Mouse (Mus musculus) testis, postnatal 10 days (tissue): ENCODE measurements around the gene Cebpb.
"Not testable (repeated sequence)": the region's sequence is repeated elsewhere in the genome, so short reads cannot be mapped to it uniquely, and the experiment has no call there.

Experiments
- DNase-seq: peaks from one replicate; pipeline ENCODE4 v3.0.0; 2021; ENCODE audit warnings: low spot score

Cebpb gene

DNA sequence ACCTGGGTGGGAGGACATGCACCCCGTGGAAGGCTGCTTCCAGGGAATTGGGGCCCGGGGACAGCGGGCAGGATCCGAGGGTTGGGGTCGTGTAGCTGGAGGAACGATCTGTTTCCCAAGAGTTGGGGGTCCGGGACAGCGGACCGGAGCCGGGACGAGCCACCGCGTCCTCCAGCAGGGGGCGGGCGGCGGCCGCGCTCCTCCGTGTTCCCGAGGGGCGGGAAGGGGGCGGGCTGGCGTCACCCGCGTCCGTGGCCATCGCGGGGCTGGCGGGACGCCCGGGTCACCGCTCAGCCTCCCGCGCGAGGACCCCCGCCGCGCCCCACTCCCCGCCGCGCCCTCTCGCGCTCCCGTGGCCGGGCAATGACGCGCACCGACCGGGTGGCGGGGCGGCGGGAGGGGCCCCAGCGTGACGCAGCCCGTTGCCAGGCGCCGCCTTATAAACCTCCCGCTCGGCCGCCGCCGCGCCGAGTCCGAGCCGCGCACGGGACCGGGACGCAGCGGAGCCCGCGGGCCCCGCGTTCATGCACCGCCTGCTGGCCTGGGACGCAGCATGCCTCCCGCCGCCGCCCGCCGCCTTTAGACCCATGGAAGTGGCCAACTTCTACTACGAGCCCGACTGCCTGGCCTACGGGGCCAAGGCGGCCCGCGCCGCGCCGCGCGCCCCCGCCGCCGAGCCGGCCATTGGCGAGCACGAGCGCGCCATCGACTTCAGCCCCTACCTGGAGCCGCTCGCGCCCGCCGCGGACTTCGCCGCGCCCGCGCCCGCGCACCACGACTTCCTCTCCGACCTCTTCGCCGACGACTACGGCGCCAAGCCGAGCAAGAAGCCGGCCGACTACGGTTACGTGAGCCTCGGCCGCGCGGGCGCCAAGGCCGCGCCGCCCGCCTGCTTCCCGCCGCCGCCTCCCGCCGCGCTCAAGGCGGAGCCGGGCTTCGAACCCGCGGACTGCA lies at the start of gene Cebpb:
Gene Cebpb (plus strand): TSS at position 418 of the 954 bp plus-strand sequence.
- peak; percentile 88 for DNase-seq

DNA sequence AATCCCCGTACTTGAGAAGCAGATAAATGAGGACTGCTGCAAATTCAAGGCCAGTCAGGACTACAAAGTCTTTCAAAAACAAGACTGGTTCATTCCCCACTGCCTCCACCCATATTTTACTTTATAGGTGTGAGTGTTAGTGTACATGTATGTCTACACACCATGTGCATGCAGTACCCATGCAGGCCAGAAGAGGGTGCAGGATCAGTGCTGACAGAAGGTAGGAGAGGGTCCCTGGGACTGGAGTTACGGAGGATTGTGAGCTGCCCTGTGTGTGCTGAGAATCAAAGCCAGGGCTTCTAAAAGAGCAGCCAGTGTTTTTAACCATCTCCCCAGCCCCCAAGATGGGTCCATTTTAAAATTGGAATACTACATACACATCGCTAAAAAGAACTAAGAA lies 48.4 kb upstream of the Cebpb start:
- DNase-seq: peak; percentile 72

DNA sequence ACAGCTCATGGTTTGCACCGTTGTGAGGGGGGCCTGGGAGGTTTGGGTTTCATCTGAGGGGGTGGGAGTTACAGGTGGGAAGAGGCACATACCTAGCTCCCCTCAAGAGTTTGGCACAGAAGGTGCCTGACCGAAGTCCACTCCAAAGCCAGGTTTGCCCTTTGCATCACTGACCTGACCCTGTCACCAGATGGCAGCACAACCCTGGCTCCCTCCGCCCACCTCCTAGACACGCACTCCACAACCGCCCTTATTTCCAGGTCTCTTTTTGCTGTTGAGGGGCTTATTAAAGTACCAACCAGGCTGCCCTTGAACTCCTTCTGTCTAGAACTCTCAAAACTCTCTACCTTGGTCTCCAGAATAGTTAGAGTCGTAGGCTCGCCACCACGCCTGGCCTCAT lies 47.4 kb upstream of the Cebpb start:
- peak; percentile 71 for DNase-seq

DNA sequence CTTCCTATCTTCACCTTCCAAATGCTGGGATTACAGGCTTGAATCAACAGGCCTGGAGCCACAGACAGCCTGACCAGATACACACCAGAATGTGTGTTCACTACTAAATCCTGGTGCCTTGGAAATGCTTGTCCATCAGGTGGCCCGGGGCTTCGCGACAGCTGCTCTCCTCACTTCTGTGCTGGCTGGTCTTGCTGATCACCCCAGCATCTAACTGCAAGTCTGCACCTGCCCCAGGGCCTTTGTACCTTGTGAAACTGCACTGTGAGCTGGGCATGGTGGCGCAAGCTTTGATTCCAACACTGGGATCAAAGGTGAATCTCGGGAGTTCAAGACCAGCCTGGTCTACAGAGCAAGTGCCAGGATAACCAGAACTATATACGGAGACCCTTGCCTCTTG lies 46.6 kb upstream of the Cebpb start:
- no peak for DNase-seq

DNA sequence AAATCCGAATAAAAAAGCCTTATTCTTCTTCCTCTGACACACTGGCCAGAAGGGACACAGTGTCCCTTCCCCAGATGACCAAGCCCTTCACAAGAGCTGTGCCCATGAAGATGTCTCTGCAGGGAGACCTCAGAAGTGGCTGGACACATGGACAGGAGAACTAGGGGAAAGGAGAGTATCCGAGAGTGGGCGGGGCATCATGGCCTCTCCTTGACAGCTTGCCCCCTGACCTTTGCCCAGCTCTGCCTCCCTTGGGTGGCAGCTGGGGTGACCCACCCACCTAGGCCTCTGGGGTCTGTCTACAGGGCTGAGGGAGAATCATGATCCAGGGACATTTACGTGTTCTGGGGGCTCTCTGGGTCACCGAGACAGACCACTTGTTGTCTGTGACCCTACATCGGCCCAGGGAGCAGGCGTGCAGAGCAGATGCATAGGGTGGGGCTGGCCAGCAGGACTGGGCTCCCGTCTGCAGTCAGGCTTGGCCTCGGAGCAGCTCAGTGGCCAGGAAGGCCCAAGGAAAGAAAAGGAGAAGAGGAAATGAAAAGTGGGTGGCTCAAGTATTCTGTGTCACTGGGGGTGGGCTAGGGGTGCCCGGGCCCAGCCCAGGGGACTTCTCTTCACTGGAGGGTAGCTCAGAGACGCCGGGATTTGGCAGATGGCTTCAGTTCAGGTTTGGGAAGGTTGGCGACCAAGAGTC lies 45.2 kb upstream of the Cebpb start:
- DNase-seq: not testable (repeated sequence)

DNA sequence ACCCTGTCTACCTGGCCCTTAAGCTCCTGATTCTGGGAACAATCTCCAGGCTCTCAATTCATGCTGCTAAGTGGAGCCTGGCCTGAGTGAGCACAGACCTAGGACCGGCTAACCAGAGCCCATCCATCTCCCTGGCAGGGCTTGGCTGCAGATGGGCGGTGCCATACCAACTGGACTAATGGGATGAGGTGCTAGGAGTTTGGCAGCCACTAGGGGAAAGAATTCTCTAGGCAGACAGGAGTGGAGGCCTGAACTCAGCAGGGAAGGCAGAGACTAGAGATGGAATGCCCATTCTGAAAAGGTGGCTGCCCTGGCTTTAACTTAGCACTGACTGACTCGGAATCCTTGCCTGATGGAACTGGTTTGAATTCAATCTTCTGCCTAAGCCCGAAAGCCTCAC lies 42.3 kb upstream of the Cebpb start:
- DNase-seq: no peak

DNA sequence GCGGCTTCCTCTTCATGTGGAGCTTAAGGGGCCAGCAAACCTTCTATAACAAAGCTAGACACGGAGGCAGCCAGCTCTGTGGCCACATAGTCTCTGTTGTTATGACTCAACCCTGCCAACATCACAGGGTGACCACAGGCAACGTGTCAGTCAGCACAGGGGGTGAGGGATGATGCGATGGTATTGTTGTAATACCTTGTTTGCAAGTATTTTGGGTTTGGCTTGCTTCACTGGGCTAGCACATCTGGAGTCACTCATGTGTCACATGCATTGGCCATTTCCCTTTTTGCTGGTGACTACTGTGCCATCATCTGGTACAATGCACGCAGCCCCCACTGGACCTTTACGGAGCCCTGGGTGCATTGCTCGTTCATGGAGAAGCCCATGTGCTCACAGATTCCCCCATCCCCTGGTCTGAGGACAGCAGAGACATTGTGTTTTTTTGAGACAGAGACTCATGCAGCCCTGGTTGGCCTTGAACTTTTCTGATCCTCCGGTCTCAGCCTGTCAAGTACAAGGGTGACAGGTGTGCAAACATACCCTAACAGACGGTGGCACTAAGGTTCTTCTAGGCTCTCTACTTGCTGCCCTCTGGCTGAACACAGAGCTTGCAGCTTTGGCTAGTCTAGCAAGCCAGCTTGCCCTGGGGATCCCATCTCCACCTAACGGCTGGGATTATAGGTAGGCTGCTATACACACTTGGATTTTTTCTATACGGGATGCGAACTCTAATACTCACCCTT lies 39.3 kb upstream of the Cebpb start:
- DNase-seq: no peak

DNA sequence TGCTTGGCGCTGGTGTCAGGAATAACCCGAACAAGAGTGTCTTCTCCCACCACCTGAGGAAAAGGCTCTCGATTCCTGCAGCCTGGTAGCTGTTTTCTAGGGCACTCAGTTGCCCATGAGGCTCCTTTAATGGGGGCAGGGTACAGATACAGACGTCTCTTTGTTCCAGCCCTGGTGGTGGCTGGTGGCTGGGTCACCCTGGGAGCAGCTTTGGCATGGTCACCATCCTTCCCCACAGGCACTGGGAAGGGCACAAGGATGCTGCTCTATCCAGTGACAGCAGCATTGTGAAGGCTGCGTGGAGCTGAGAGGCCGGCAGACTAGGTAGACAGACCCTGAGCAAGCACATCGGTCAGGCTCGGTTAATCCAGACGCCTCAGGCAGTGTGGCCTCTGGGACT lies 37.1 kb upstream of the Cebpb start:
- DNase-seq: no peak

DNA sequence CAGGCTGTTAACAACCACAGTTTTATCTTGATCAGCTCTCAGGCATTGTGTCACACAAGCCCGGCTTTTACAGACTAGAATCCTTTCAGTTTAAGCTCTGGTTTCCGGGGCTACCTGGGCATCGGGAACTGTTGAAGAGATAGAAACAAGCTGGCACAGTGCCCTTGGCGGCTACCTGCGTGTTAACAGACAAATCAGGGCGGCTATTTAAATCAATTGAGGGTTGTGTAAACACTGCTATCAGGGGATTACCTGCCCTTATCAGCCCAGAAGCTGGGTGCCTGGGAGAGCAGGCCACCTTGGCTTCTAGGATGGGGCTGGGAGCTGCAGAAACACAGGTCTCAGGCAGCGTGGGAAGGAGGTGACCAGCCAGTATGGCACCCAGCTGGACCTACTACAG lies 36.0 kb upstream of the Cebpb start:
- no peak for DNase-seq

DNA sequence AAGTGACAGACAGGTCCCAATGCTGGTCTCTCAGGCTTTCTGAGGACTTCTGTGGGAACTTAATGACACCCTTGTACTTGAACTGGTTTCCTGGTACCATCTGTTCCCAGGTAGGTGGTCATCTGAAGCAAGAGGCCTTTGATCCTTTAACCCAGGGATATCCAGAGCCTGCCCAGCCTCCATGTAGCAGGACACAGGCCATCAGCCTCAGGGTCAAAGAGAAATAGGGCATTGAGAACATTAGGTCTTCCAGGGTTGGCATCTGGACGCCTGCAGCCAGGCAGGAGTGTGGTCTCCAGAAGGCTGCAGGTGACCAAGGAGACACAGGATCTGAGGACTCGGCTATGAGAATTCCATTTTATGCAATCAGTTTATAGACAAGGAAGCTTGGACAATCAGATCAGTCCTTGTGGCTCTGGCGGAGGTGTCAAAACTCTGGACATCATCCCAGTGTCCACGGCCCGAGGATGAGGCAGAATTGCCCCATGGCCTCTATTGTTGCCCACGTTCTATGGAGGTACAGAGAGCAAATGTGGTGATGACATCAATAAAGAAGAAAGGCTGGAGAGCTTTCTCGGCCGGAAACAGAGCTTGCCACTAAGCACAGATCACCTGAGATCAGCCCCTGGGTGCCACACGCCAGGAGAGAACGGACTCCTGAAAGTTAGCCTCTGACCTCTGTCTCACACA lies 33.7 kb upstream of the Cebpb start:
- DNase-seq: no peak

DNA sequence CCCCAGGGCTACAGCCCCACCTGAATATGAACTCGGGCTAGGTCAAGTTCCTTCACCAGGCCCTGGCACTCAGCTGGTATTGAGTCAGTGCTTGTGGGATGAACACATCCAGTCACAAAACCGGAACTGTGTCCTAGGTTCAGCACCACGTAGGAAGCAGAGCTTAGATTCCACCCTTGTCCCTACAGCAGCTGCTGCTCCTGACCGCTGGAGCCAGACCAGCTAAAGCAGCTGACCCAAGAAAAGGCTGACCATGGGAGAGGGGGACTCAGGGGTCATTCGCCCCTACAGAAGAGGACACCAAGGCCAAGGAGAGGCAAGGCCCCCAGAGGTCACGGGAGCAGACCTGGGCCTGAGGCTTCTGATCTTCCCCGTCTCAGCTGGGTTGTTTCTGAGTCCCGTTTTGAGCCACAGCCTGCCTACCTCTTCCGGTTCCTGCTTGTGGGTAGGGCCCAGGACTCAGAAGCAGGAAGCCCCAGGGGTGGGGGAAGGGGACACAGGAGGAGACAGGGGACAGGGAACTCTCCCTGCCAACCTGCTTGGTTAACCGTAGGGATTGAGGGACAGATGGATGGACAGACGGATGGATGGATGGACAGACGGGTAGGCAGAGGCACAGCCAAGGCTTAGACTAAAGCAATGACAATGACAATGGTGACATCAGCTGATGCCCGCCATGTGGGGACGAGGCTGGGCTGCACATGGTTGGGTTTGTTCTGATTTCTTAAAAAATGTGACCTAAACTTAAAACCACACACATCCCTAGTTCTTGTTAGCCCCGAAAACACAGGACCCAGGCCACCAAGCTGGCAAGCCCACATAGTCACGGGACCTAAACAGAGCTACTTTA lies 31.9 kb upstream of the Cebpb start:
- DNase-seq: no peak

DNA sequence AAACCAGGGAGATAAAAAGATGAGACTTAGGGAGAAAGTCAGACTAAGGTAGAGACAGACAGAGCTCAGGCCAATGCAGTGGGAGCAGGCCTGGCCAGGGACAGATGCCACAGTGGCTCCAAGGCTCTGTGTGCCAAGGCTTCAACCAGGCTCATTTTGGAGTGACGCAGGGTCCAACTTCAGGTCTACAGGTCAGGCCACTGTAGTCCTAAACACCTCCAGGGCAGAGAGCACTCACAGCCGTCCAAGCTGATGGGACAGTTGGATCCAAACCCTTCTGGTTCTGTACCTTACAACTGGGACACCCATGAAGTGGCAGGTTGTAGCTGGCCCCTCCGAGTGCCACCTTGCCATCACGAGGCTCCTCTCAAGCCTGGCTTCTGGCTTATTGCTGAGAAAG lies 30.7 kb upstream of the Cebpb start:
- no peak for DNase-seq

DNA sequence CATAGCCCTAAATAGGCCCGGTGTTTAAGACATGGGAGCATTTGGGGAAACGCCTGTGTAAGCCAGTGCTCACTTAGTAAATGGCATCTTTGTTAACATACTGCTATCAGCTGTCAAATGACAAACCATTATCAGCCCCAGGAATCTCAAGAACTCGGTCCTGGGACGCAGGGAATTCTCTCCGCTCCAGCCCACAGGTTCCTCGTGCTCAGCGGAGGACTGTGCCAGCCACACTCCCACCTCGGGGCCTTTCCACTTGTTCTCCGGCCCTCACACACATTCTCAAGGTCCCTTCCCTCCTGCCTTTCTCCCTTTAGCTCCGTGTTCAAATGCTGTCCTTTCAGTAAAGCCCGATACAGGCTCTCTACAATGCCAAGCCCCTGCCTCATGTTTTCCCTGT lies 30.0 kb upstream of the Cebpb start:
- DNase-seq: no peak

DNA sequence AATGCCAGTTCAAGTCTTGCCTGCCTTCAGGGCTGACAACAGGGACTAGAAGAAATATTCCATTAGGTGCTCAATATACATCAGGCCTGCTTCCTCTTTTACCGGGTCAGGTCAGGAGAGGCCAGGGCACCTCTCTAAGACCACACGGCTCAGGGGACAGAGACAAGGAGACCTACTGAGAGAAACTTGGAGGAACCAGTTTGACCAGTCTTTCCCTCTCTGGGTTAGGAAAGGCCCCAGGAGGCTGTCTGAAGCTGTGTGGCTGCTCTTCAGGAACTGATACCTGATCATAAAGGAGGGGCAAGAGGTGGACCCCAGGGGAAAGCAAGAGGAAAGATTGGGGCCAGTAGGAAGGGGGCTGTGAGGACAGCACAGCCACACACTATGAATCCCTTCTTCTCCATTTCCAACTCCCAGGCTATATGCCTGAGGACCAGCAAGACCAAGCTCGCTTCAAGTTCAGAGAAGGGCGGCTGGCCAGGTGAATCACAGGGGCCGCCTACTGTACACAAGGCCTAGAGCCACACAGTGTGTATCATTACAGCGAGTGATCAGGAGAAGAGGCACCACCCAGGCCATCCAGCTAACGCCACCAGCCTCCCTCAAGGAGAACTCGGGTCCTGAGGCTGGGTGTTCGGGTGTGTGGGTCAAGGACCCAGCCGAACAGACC lies 29.4 kb upstream of the Cebpb start:
- DNase-seq: no peak

DNA sequence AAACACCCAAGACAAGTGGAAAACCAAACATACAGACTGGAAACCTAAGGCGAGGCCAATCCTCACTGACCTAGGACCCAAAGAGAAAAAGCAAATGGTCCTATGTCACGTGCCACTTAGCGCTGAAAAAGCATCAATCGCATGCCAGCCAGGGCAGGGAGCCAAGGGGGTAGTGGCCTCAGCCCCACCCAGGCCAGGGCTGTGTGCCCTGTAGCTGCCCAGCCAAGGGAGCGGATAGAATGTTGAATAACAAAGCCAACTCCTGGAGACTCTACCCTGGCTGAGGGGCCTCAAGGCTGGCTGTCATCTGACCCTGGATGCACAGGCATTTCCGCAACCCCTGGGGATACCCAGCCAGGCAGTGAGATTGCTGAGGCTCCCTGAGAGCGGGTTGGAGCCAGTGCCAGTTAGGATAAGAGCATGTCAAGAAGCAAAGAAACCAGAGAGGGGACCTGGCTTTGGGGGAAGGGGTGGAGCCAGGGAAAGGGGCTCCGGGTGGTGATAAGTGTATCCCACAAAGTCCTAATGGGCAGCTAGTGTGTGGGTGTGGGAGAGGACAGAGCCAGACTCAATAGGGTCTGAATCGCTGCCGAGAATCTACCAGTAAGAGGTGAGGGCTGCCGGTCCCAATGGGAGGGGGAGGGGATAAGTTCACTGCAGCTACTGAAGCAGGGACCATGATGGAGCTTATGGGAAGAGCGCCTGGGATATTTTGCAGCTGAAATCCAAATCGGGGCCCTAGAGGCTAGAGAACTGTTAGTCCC lies 28.7 kb upstream of the Cebpb start:
- DNase-seq: peak; percentile 75

DNA sequence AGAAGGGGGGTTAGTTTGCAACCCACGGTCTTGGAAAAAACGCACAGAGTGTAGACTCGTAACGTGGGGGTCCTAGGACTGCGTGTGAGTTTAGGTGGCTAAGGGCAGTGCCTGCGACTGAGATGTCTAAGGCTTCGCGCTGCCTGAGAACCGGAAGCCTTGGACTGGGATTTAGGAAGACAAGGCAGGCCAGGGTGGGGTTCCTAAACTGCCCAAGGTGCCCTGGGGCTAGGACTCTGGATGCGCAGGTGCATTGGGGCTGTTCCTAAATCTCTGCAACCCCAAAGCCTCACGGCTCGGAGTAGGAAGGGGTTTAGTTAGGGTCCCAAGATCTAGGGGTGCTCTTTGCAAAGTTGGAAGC lies 28.1 kb upstream of the Cebpb start:
- no peak for DNase-seq

DNA sequence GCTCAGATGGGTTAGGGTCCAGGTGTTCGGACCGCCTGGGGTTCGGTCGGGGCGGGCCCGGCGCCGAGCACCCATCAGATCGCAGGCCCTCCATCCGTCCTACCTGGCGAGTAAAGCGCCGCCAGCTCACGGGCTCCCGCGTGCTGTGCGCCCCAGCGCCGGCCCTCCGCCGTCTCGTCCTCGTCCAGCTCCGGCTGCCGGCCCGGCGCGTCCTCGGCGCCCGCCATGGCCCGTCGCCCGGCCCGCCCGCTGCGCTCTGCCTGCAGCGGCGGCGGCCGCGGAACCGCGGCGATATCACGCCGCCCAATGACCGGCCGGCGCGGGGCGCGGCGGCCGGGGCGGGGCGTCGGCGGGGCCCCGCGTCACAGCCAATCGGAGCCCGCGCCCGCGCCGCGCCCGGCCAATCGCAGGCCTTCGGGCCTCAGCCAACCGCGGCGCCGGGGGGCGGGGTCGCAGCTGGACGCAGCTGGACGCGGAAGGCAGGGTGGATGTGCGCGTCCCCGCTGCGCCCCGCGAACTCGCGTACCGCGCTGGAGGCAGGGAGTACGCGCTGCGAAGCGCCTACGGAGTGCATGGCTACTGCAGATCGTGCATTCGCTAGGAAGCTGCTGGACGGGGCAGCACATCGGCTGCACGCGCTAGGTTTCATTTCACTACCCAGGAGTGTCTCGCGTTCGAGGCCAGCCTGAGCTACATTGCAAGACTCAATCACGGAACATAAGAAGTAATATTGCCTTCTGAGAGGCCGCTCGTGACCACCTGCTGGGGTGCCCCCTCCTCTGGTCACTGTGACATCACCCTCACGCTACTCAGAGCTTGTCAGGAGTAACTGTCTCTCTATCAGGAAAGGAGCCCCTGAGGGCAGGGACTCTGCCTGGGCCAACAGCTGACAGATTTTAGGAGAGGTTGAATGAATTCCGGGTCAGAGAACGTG lies 27.2 kb upstream of the Cebpb start, which contains the start of gene Gm20431:
Gene Gm20431 (minus strand): TSS at position 227 of the 934 bp plus-strand sequence.
- peak; percentile 98 for DNase-seq

DNA sequence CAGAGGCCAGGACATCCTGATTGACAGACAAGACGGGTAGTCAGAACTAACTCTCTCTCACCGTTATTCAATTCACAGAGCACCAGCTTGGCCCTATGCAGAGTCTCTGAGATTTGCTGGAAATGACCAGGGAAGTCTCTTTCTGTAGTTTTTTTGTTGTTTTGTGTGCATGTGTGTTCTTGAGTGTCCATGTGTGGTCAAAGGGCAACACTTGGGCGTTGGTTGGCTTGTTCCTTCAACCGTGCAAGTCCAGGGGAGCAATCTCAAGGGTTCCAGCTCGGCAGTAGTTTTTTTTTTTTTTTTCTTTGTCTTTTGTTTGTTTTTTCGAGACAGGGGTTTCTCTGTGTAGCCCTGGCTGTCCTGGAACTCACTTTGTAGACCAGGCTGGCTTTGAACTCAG lies 26.0 kb upstream of the Cebpb start:
- no peak for DNase-seq
